Mouse (Mus musculus) thymus, adult 2 months (tissue): ENCODE data around the gene Erbb4.

Experiments
- CTCF ChIP-seq: fragments of 200-500 bp; IDR thresholded peaks from 2 replicates; pipeline ENCODE4 v1.5.1; 2012; ENCODE audit warnings: mild to moderate bottlenecking, control low read depth, low read length, moderate library complexity, borderline replicate concordance; ENCODE audit not compliant: control insufficient read depth, poor library complexity, insufficient read depth; ENCODE audit errors: extremely low read depth
- POLR2A ChIP-seq: fragments of 200-500 bp; IDR thresholded peaks from 2 replicates; pipeline ENCODE4 v1.6.1; 2012; ENCODE audit warnings: mild to moderate bottlenecking, low read length, control low read depth, moderate library complexity; ENCODE audit not compliant: control insufficient read depth, poor library complexity, insufficient read depth; ENCODE audit errors: extremely low read depth

- TF ChIP-seq CTCF = no peak
- TF ChIP-seq POLR2A = no peak
Measured at GRCm38 (mm10) chr1:68780032-68780431, 327.8 kb downstream of the Erbb4 start.
